Mouse (Mus musculus): ENCODE measurements around the gene Esyt1. TPM values are rescaled to one million over a fixed set of nuclear protein-coding genes. Genes with fewer than 3 reads are reported as not detected.

The Esyt1 gene
- polyA plus RNA-seq (2012), result 147 and 159 TPM in 2 replicates

DNA sequence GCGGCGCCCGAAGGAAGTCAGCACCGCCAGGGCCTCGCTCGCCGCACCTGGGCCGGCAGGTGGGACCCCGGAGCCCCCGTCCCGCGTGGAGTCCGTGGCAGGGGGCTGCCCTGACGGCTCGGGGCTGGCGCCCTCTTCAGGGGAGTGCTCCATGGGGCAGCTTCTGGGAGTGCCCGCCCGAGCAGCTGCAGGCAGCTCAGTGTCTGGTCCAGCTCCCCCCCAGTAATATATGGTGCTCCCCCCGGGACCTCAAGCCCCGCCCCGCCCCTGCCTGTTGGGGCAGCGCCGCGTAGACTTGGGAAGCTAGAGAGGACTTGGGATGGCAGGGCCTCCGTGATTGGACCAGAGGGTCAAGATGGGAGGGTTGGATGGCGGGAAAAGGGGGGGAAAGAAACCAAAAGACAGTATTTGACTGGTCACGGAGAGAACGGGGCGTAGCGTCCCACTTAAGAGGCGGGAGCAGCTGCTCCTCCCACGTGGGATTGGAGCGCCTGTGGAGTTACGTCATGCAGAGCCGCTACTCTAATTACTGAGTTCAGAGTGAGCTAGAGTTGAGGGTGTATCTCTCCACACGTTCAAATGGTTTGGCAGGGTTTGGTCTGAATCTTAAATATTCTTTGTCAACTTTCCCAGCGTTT lies at the start of gene Esyt1:
TSS of gene Esyt1 (minus strand) at position 201 of the 638 bp plus-strand sequence.

DNA sequence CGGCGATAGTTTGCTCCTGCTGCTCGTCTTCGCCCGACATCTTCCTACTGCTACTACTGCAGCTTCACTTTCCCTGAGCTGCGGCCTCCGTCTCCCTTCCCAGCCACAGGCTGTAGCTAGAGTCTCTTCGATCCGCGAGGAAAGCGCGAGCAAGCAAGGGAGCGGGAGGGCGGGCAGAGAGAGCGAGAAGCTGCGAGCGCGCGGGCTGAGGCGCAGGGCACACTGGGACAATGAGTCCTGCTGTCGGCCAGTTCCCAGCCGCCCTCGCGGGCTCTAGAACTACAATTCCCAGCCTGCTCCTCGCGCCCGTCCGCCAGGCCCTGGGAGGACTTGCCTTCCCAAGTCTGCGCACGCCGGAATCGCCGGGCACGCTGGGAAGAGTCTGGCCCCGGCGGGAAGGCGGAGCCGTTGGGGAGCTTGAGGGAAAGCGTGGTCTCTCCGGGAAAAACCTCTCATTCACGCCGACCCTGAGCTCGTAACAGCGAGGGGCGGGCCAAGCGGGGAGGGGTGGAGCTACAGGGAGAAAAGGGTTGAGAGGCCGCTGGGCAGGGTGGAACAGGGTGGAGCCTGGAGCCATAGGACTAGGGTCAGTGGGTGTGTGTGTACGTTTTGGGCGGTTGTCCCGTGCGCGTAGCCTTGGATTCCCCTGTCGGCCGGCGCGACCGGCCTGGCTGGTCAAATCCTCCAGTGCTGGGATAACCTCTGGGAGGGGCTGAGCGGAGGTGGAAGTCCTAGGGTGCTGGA lies 40.3 kb upstream of the Esyt1 start, which contains the start of gene Pa2g4:
TSS of gene Pa2g4 (minus strand) at position 200 of the 744 bp plus-strand sequence.

DNA sequence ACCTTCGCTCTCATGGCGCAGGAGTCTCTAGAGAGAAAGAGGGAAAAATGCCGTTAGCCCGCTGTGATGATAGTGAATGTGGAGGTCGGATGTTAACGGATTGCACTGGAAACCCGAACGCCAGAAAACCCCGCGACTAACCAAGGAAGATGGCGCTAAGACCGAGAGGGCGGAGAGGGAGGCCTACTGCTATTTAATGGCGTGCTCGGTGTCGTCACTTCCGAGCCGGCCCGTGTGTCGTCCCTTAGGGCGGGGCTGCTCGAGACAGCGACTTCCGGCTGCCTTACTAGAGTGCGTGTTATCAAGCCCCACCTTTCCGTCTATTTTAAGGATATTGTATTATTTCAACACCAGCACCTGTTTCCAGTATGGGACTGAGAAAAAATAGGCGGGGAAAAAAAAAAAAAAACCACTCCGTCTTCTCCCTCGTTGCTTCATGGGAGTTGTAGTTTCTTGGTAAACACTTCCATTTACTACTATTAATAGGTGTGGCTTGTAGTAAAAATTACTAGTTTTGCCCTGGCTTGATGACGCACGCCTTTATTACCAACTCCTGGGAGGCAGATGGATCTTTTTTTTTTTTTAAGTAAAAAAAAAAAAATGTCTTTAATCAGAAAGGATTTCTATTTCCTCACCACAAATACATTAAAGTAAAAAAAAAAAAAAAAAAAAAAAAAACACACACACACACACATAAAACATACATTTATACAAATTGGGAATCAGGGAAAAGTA lies 23.4 kb upstream of the Esyt1 start, which contains the start of gene Rpl41:
TSS of gene Rpl41 (minus strand) at position 359 of the 735 bp plus-strand sequence.

DNA sequence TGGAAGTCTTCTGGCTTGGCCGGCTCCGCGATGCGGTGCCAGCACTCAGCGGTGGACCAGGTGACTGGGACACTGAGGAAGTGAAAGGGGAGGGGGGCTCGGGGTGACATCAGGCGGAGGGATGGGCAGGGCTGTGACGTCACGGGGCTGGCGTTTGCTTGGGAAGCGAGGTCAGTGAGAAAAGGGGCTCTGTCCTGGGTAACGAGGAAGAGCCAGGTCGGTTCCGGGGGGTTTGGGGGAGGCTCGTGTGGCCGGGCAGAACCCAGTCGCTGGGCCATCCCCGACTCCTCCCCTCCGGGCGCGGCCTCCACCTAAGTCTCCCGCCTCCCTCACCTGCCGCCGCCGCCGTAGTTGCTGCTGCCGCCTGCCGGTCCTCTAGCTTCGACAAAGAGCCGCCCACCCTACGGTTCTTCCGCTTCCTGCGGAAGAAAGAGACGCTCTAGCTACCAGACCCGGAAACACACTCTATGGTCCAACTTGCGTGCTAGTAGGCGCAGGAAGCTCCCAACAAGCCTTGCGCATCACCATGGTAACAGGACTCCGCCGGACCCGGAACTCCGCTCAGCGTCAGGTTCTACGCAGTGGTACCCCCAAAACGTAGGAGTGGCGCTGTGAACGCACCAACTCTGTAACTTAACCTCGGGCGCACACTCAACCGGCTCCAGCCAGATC lies 21.8 kb upstream of the Esyt1 start, which contains the start of gene Zc3h10:
TSS of gene Zc3h10 (minus strand) at position 414 of the 672 bp plus-strand sequence.

DNA sequence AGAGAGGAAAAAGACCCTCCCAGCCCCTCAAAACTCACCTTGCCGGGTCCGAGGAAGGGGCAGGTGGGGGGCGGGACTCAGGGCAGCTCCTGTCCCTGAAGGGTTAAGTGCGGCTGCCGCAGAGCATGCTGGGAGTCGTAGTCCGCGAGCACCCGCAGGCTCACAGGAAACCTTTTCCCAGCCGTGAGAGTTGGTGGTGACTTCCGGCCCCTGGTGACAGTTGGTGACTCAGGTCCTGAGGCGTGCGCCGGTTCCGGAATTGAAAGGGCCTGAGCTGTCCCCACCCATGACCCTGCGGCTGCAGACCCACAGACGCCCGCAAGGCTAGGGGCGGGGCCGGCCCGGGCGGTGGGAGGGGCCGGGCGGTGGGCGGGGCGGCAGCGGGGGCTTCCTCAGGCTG lies 27.1 kb downstream of the Esyt1 start, which contains the start of gene Myl6b:
TSS of gene Myl6b (minus strand) at position 96 of the 400 bp plus-strand sequence.

DNA sequence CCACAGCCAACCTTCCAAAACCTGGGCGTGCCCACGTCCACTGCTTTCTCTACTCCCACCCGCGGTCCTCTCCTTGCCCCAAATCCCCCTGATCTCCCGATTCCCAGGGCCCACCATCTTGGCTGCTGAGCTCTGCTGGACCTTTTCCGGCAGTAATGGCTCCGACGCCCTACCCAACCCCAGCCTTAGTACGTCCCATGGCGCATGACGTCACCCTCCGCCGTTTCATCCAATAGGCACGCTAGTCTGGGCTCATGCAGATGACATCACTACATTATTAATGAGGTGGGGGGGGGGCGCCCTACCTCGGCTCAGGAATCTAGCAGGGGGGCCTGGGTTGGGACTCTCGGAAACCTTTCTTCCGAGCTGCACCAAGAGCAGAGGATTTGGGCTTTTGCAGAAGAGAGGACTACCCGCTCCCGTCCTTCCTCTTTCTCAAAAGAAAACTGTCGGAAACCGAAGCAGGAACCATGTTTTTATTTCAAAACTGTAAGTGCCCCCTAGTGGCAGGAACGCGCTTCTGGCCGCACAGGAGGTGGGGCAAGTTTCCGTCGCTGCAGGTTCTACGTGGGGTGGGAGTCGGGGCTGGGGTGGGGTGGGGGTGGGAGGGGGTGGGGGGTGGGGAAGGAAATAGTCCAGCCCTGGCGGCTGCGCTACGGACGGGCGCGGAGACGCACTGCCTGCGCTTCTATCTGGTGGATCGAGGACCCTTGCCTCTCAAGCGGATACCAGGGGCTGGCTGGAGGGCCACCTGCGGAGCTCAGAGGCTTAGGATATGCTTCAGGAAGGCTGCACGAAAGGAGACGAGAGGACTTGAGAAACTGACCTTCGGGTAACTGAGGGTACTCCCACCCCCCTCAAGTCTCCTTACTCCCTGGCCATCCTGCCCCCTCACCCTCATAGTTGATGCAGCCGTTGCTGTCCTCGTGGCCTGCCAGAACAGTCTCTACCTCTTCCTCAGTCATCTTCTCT lies 31.7 kb downstream of the Esyt1 start, which contains the start of gene Myl6:
TSS of gene Myl6 (minus strand) at position 451 of the 972 bp plus-strand sequence.

Other genes starting within 250 kb of the Esyt1 start
- 0.32 and 0.37 TPM in 2 replicates for gene Il23a, start 227.1 kb downstream of the Esyt1 start, polyA plus RNA-seq (2012)
- 4.0 and 4.9 TPM in 2 replicates for gene Pan2, start 222.5 kb downstream of the Esyt1 start, polyA plus RNA-seq (2012)
- 92.5 and 111 TPM in 2 replicates for gene Cnpy2, start 203.4 kb downstream of the Esyt1 start, polyA plus RNA-seq (2012)
- gene Cs, start 188.1 kb downstream of the Esyt1 start, polyA plus RNA-seq (2012), result 29.3 and 29.5 TPM in 2 replicates
- gene Coq10a, start 156.9 kb downstream of the Esyt1 start, polyA plus RNA-seq (2012), result 8.1 TPM in 2 replicates
- gene Ankrd52, start 148.8 kb downstream of the Esyt1 start, polyA plus RNA-seq (2012), result 65.0 and 67.0 TPM in 2 replicates
- 0.05 TPM in 1 of 2 replicates, not detected in the other for gene Slc39a5, start 124.6 kb downstream of the Esyt1 start, polyA plus RNA-seq (2012)
- gene Nabp2, start 114.4 kb downstream of the Esyt1 start, polyA plus RNA-seq (2012), result 201 and 217 TPM in 2 replicates
- 15.5 and 16.3 TPM in 2 replicates for gene Rnf41, start 114.2 kb downstream of the Esyt1 start, polyA plus RNA-seq (2012)
- gene Smarcc2, start 66.6 kb downstream of the Esyt1 start, polyA plus RNA-seq (2012), result 197 and 236 TPM in 2 replicates
- 457 and 543 TPM in 2 replicates for gene Myl6, start 31.7 kb downstream of the Esyt1 start, polyA plus RNA-seq (2012)
- 18.3 and 25.9 TPM in 2 replicates for gene Myl6b, start 27.2 kb downstream of the Esyt1 start, polyA plus RNA-seq (2012)
- gene Zc3h10, start 21.9 kb upstream of the Esyt1 start, polyA plus RNA-seq (2012), result 33.5 and 34.0 TPM in 2 replicates
- 8,366 and 9,270 TPM in 2 replicates for gene Rpl41, start 23.4 kb upstream of the Esyt1 start, polyA plus RNA-seq (2012)
- 508 and 557 TPM in 2 replicates for gene Pa2g4, start 40.1 kb upstream of the Esyt1 start, polyA plus RNA-seq (2012)
- gene Erbb3, start 63.8 kb upstream of the Esyt1 start, polyA plus RNA-seq (2012), result 0.46 and 0.58 TPM in 2 replicates
- 4,910 and 5,054 TPM in 2 replicates for gene Rps26, start 100.9 kb upstream of the Esyt1 start, polyA plus RNA-seq (2012)
- 0.13 and 0.15 TPM in 2 replicates for gene Ikzf4, start 120.1 kb upstream of the Esyt1 start, polyA plus RNA-seq (2012)
- gene Suox, start 148.2 kb upstream of the Esyt1 start, polyA plus RNA-seq (2012), result 1.2 and 1.3 TPM in 2 replicates
- gene Rab5b, start 170.4 kb upstream of the Esyt1 start, polyA plus RNA-seq (2012), result 12.0 and 19.6 TPM in 2 replicates
- 0.37 and 0.69 TPM in 2 replicates for gene Pmel, start 178.3 kb upstream of the Esyt1 start, polyA plus RNA-seq (2012)
- 28.2 and 29.2 TPM in 2 replicates for gene Cdk2, start 179.2 kb upstream of the Esyt1 start, polyA plus RNA-seq (2012)
- gene Dgka, start 219.0 kb upstream of the Esyt1 start, polyA plus RNA-seq (2012), result 3.2 and 3.3 TPM in 2 replicates
- gene Pym1, start 222.0 kb upstream of the Esyt1 start, polyA plus RNA-seq (2012), result 116 and 137 TPM in 2 replicates